Comparison of ENCODE assay signal across 25 mouse cellular contexts in the genomic region with DNA sequence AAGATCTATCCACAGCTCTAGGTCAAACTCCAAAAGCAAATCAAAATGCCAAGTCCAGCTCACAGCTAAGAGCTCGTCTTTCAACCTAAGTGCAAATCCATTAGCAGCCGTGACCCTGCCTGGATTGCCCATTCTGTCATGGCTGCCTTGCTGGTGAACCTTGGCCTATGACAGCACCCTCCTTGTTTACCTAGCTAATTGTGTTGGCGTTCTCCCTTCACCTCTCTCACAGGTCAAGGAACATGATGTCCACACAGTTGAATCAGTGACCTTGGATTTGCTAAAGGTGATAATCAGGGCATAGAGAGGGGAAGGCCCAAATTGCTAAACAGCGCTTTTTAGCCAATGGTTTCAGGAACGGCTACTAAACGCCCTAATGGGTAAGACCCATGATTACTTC.
"Had no signal": no experiment of that assay in that cellular context is flagged by ENCODE, and none has a peak within 500 bp of the region (broad histone marks: within the 10 kb centered on the region; RNA-seq: fewer than 3 reads in every experiment).

No protein-coding gene starts in this region.

- H3K27ac ChIP-seq: limb, embryonic 15.5 days; lung, embryonic 15.5 days; macrophage; midbrain, embryonic 10.5 days; midbrain, embryonic 12.5 days; neural tube, embryonic 13.5 days; neural tube, embryonic 15.5 days; stomach, embryonic 15.5 days; stomach, postnatal 0 days had no signal

- H3K36me3 ChIP-seq: limb, embryonic 15.5 days; lung, embryonic 15.5 days; midbrain, embryonic 10.5 days; midbrain, embryonic 12.5 days; neural tube, embryonic 13.5 days; neural tube, embryonic 15.5 days; stomach, embryonic 15.5 days had no signal

- DNase-seq: lung, adult 2 months; lung, postnatal 14 days; lung, postnatal 36 days; midbrain, embryonic 14.5 days; retina, postnatal 1 day; right cerebral cortex, adult 18-20 months; right cerebral cortex, postnatal 25 days; right cerebral cortex, postnatal 4 days; spleen, adult 18-20 months; thymus, adult 2 months; thymus, postnatal 25 days; thymus, postnatal 4 days had no signal

- ATAC-seq: lung, postnatal 0 days; midbrain, embryonic 16.5 days had no signal

- H3K9ac ChIP-seq: limb, embryonic 15.5 days; lung, embryonic 15.5 days; midbrain, embryonic 12.5 days; neural tube, embryonic 13.5 days; neural tube, embryonic 15.5 days; stomach, embryonic 15.5 days had no signal

- H3K4me1 ChIP-seq: megakaryocyte, embryonic 14.5 days; stomach, embryonic 15.5 days had no signal

- H3K4me3 ChIP-seq: limb, embryonic 15.5 days; lung, embryonic 15.5 days; megakaryocyte, embryonic 14.5 days; midbrain, embryonic 10.5 days; midbrain, embryonic 12.5 days; myocyte; neural tube, embryonic 13.5 days; neural tube, embryonic 15.5 days; stomach, embryonic 15.5 days had no signal

- H3K9me3 ChIP-seq: limb, embryonic 15.5 days; lung, embryonic 15.5 days; midbrain, embryonic 10.5 days; midbrain, embryonic 12.5 days; neural tube, embryonic 13.5 days; neural tube, embryonic 15.5 days; stomach, embryonic 15.5 days had no signal

- H3K27me3 ChIP-seq: limb, embryonic 15.5 days; lung, embryonic 15.5 days; megakaryocyte, embryonic 14.5 days; midbrain, embryonic 12.5 days; neural tube, embryonic 13.5 days; neural tube, embryonic 15.5 days; stomach, embryonic 15.5 days had no signal

- H3K4me2 ChIP-seq: limb, embryonic 15.5 days; lung, embryonic 15.5 days; midbrain, embryonic 12.5 days; neural tube, embryonic 13.5 days; neural tube, embryonic 15.5 days; stomach, embryonic 15.5 days had no signal
